Mouse (Mus musculus) inflammation-experienced regulatory T-cells, adult 6 months (primary cell): ENCODE measurements at regions not wholly inside any gene's neighbourhood (a gene's known extent, or its start where the extent isn't known, plus 50 kb on each side); places are given as distances from the start of the nearest gene placed in this dataset.

ENCODE experiments used
- ATAC-seq: one replicate; pipeline ENCODE4 v1.8.0; 2017

DNA sequence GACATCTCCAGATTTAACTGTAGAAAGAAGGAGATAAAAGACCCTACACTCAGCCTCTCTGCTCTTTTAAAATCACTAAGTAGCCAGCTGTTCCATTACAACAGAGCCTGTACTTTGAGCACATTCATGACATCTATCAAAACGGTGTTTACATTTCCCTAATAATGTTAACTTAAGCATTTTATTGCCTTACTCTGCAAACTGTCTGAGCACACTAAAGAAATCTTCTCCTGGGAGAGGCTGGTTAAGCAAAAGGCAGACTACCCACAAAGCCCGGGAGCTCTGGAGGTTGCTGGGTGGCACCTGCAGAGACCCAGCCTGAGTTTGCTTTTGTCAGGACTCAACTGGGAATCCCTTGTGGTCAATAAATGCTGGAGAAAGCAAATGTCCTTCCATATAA is 567.5 kb upstream of the Negr1 start:
- no peak for ATAC-seq

DNA sequence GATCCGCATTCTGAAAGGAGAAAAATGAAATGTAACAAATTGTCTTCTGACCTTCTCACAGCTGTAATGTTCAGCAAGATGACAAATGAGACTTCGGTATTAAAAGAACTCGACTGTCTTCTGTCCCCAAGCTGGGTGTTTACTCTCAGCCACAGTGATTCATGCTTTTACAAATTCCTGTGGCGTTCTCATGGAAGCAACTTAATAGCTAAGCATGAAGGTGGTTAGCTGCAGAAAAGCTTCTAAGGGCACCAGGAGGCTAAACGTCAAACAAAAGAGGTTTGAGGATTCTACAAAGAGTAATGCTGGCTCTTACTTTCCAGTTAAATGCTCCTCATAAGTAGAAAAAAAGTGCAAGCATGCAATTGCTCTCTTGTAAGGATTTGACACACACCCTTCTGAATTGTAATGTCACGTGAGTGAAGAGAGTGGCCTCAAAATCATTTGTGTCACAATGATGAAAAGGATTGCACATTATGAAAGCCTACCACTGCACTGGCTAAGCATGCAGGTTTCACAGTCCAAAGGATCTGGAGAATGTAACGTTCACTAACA is 543.8 kb upstream of the Negr1 start:
- no peak for ATAC-seq

DNA sequence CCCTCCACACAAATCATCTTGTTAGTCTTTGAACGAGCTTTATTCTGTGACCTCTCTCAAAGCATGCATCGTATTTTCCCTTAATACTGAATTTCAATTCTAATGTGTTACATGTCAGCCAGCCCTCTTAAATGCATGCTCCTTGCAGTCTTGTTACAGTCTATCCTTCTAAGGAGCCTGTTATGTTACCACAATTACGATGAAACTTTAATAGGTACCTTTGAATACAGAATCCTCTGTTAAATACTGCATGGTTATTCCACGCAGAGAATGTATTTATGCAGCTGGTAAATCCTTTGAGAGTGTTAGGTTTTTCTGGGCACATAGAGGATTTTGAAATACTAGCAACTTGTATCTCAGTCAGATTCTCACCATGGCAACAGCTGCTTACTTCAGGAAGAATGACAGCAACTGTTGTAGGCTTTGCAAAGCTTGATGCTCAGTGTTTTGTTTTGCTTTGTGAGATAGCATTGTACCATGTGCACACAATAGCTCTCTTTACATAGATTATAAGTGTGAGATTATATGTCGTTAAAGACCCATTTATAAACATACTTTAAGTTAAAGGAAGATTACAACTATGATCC is 532.9 kb upstream of the Negr1 start:
- ATAC-seq: no peak

DNA sequence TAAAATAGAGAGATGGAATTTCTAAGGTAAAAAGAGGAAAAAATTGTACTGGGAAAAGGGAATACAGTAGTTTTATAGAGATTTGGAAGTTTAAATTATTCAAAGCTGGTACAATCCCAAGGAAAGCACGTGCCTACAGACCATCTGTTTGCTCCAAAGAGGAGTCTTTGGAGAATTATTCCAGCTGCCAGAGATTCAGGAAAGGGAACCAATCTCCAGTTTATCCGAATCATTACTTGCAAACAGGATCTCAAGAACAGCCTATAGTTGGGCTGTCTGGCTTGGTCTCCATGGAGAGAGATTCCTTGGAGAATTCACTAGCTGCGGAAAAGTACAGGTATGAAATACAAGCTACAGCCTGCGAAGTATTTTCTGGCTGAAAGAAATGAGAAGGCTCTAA is 491.3 kb upstream of the Negr1 start:
- ATAC-seq: no peak

DNA sequence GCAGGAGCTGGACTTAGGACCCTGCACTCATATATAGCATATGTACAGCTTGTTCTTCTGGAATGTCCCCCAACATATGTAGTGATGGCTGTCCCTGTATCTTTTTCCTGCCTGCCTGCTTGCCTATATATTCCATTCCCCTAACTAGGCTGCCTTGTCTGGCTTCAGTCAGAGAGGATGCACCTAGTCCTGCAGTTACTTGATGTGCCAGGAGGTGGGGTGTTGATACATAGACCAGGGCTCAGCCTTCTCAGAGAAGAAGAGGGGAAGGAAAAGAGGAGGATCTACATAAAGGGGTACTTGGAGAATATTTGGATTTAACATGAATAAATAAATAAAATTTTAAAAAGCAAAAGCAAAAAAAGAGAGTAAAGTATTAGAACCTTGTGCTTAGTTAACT is 479.3 kb upstream of the Negr1 start:
- no peak for ATAC-seq

DNA sequence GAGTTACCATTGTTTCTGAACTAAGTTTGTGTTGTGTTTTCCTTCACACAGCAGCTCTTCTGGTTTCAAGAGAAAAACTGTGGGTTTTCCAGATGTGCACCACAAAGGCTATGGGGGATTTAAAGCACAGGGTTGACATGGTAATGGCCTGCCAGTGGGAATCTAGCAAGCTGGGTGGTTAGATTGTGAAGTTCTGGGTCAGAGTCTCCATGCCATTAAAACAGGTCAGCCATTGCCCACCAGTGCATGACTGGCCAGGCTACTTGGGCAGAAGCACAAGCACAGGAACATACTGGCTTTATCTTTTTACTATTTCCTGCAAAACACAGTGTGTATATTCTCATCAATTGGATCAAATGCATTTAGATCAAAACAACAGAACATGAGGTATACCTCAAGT is 467.9 kb upstream of the Negr1 start:
- no peak for ATAC-seq

DNA sequence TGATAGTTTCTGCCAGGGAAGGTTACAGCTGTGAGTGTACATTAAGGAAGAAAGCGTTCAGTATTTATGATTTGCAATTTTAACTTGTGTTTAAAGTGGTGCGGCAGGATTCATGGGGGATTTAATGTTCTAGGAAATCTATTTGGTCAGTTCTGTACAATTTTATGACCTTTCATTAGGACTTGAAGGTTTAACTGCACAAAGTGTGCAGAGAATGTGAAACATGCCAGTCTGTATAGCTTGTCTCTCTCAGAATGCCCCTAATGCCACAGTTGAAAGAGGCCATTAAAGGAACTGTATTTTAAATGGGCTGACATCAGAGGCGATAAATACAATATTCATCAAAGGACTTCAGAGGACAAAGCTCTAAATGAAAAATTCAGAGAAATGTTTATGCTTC is 466.6 kb upstream of the Negr1 start:
- ATAC-seq: no peak

DNA sequence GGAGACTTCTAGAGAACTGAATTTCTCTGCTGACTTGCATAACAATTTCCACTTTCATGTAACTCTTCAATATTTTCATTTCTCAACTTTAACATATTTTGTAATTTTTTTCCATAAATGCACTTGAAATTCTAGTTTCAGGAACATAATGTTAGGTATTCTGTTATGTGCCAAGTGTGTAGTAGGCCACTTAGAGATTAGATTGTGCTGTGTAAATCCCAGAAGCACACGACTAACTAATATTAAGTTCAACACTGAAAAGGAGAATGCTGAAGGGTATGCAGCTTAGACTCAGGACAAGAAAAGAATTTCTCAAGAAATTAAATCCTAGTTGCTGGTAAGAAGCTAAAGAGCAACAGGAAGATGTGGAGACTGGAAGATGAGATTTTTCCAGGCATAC is 455.8 kb upstream of the Negr1 start:
- ATAC-seq: no peak

DNA sequence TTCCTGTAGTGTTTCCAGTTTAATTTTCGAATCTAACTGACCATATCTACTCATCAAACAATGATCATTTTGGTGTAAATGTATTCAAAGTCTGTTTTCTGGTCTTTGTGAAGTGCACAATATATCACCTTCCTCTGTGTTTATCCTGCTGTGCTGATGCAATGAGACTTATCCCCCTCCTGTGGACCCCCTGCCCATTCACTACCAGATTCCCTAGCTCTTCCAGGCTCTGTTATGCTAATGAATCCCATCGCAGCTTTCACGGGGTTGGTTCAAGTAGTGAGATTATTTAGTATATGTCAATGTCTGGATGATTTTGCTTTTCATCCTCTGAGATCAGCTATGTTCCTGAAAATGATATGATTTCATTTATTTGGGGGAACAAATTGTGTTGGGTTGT is 441.3 kb upstream of the Negr1 start:
- no peak for ATAC-seq

DNA sequence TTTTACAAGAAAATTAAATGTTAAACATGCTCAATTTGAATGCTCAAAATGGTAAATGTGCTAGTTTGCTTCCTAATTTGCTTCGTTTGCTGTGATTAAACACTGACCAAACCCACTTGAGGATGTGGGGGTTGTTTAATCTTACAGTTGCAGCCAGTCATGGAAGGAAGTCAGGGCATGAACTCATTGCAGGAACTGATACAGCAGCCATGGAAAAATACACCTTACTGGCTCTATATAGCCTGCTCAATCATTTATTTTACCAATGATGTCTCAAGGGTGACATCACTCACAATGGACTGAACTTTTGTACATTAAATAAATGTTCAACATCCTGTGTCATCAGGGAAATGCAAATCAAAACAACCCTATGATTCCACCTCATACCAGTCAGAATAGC is 430.0 kb upstream of the Negr1 start:
- ATAC-seq: no peak

DNA sequence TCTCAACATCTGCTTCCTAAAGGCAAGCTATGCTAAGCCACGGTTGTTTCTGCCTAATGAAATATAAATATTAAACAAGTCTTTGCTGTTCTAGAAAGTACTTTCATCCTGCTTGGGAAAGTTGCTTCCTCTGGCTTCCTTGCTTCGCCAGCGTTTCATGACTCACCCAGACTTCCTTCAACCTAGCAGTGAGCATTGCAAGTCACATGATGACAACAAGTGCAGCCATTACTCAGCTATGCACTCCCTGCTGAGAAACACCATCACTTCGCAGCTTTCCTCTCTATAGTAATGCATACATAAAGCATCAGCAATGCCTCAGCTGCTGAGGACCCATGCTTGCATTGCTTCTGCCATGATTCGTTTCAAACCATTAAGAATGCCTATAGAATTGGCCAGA is 420.2 kb upstream of the Negr1 start:
- ATAC-seq: no peak

DNA sequence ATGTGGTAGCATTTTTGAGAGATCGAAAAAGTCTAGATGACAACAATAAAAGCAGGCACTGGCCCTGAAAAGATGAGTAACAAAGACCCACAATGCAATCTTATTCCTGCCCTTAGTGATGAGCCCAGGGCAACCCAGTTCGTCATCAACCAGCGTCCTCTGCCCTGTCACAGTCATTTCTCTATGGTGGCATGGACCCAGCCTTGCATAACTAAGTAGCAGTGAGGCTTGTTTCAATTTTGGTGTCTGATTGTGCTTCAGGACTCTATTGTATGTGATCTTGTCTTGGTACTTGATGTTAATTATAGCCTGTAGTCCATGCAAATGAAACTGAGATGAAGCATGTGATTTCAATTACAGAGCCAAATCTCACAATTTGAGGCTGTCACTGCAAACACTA is 412.3 kb upstream of the Negr1 start:
- no peak for ATAC-seq

DNA sequence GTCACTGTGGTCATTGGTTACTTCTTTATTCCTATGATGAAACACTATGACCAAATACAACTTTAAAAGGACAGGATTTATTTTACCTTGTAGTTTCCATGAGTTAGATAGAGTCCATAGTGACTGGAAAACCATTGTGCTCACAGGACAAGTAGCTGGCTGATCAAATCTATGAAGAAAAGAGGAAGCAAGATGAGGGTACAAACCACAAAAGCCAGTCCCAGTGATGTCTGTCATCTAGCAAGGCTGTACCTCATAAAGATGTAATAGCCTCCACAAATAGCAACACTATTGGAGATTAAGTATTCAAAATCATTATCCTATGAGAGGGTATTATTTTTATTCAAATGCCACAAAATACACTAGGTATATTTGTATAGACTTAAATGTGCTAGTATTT is 391.5 kb upstream of the Negr1 start:
- ATAC-seq: no peak

DNA sequence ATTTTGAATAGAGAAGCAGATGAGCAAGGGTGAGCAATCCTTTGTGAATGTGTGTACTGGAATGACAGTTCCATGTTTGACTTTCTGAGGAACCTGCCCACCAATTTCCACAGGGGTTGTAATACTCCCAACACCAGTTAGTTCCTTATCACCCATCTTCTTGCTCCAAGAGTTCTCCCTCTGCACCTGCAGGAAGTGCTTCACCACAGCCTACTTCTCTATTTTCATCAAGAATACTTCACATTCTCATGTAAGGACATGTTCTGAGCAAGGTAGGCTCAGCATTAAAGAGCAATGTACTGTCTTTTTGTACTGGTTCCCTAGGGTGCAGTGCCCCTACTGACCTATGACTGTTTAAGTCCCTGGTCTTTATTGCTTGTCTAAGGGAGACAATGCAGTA is 362.9 kb upstream of the Negr1 start:
- no peak for ATAC-seq

DNA sequence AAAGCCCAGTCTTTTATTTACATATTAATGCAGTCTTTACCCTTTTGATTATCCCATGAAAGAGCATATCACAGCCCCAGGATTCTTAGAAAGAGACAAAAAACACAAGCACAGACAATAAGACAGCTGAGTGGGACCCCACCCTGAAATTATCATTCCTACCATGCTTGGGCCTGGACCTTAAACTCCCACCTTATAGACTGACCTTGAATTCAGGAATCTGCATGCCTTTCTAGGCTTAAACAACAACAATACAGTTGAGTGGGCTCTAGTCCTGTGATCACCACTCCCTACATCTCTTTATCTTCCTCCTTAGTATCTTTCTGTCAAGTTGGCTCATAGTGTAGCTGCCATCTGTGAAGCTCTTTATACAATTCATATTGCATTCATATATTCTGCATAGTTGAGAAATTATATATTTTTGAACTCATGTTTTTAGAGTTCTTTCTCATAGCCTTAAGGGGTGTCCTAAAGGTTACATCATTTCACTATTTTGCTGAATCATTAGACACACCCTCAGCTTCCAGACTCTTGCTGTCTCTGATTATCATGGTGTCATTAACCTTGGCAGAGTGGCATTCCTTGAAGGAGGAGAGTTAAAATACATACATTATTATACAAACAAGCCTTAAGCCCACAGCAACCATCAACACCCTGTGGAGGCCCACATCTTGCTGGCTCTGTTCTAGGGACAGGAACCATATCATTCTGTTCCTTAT is 361.7 kb upstream of the Negr1 start:
- no peak for ATAC-seq

DNA sequence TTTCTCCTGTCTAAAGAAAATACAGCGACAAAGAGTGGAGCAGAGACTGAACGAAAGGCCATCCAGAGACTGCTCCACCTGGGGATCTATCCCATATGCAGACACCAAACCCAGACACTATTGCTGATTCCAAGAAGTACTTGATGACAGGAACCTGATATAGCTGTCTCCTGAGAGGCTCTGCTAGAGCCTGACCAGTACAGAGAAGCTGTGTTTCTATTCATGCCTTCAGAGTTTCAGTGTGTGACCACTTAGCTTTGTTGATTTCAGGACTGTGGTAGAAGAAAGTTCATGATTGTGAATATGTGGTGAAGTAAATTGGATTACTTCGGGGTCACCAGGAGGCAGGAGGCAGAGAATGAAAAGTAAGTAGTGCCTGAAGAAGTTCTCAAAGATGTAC is 356.3 kb upstream of the Negr1 start:
- ATAC-seq: no peak

DNA sequence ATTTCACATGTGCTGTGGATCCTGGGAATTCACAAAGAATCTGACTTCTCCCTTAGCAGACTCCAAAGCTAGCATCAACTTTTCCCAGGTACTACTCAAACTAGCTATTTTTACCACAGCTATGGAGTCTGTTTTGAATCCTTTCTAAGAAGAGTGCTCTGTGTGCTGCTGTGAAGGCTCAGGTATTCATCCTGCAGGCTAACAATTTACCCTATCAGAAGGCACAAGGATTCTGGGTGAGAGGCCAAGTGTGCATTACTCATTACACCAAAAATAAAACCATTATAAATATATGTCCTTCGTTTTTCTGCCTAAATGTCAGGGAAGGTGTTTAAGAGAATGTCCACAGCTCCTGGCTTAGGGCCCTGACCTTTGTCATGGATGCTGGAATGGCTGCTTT is 353.2 kb upstream of the Negr1 start:
- ATAC-seq: no peak

DNA sequence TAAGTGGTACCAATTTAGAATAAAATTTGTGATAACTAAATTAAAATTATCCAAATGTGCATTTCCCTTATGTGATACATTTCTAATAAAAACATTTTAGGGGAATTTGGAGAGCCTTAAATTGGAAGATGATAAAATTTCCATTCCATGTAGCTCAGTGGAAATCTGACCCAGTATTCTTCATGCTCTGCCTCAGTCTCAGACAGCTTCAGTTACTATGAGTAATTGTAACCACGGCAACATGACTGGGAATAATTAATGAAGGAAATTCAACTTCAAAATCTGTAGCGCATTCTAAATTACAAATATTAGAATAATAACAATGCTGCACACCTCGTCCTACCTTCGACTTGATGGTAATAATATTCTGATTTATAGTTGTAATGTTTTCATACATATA is 350.8 kb upstream of the Negr1 start:
- ATAC-seq: no peak

DNA sequence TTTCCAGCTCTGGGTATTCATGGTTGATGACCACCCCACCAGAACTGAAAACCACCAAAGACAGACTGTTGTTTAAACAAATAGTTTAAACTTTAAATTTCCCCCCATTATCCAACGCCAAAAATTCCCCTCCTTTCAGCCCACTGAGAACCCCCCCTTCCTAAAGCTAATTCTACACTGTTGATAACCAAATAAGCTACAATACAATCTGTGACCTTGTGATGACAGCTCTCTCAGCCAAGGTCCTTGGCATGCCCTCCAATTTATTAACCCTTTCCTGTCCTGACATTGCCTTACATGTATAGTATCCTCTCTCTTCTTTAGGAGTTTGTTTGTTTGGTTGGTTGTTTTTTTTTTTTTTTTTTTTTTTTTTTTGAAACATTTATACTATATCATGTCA is 346.8 kb upstream of the Negr1 start:
- no peak for ATAC-seq

DNA sequence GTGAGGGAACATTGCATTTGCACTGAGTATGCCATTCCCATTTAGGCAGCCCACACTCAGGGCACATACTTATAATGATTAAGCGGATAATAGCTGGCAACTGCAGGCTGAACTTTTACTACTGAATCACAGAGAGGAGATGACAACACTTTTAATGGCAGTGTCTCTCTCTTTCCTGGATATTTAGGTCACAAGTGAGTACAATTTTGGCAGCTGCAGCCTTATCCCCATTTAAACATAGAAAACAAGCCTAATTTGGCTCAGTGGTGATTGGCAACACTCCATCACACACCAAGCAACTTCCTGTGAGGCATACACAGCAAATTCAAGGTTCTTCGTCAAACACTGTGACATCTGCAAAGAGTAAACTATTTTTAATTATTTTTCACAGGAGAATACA is 329.5 kb upstream of the Negr1 start:
- no peak for ATAC-seq

DNA sequence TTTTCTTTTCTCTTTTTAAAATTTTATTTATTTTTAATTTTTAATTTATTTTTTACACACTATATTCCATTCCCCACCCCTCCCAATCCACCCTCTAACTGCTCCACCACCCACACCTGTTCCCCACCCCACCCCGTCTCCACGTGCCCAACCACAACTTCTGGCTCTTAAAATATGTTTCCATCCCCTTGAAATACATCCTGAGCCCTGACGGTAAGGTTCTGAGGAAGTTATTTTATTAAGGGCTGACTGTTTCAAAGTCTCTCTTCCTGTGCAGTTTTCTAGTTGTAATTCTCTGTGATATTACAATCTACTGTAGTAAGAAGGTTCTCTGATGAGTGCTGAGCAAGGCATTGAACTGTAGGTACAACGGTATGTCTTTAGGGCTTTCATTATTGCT is 325.6 kb upstream of the Negr1 start:
- ATAC-seq: no peak

DNA sequence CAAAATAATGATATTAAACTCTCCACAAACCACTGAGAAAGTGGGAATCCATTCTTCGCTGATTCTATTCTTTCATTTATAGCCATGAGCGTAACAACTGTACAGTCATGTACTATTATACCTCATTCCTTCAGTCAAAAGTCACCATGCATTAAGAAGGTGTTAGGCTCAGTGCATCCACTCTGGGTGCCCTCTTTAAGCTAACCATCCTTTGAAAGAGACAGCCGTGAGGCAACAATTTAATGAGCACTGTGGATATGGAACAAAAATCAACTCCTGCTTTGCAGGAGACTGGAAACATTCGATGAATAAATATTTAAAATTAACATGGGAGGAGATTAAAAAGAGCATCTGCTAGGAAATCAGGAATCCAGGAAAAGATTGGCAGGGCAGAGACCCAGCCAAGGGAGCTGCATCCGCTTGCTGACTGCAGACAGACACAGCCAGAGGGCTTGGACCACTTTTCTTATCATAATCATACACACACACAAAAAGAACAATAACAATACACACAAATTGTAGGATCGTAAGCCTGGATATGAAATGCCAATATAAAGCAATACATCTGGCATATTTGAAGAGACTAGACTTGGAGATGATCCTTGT is 309.2 kb upstream of the Negr1 start:
- no peak for ATAC-seq

DNA sequence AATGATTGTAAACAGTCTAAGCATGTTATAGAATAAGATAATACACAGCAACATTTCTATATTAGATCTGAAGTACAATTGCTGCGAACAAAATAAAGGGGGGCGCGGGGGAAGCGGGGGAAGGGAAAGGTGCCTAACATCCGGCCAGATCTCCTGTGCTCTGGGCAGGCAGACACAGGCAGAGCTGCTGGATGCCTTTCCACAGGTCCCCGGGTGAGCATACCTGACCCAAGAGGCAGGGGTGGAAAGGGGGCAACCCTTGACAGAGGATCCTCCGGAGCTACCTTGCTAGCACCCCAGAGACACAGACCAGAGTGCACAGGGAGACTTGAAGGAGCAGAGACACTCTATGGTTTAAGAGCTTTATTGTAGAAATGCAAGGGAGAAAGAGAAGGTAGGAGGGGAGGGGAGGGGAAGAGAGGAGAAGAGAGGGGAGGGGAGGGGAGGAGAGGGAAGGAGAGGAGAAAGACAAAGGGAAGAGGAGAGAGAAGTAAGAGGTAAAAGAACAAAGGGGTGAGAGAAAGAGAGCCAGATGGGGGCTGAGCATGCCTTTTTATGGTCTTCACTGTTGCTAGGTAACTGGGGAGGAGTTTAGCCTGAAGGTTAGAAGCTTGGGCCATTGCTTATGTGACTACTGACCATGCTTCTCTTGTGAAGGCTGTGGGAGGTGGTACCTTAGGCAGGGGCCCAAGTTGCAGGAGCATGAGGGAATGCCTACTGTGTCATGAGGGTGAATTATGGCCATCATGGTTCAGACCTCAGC is 308.2 kb upstream of the Negr1 start:
- no peak for ATAC-seq

DNA sequence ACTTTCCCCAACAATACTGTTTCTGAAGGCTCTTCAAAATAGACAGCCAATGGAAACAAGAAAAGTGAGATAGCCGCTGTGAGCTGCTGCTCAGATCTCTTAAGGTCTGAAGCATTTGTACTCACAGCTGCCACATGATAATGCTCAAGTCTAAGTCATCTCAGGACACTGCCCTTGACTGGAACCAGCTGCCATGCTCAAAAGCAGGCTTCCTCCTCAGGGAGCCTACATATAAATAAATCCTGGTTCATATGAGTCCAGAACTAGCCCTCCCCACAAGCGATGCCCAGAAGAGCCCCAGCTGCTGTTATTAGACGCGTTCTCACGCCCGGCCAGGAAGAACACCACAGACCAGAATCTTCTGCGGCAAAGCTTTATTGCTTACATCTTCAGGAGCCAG is 304.9 kb upstream of the Negr1 start:
- ATAC-seq: no peak
